Mouse (Mus musculus): ENCODE results near the gene Prkra. TPM values are rescaled to one million over a fixed set of nuclear protein-coding genes. Genes with fewer than 3 reads are reported as not detected.

Prkra gene
- polyA plus RNA-seq, 3 experiments from 2014 or later: 10.6 to 12.0 (median 11.5) TPM

Other genes starting within 250 kb of the Prkra start
- under 1 TPM in 1 of 3 experiments, not detected in 2; 0.09 TPM for gene Osbpl6, start 241.5 kb downstream of the Prkra start, polyA plus RNA-seq (2017; shearing (Covaris generic))
- not detected for gene Pjvk, start 461 bp upstream of the Prkra start, polyA plus RNA-seq (2017; shearing (Covaris generic))
- gene Fkbp7, start 25.1 kb upstream of the Prkra start, polyA plus RNA-seq (2017; shearing (Covaris generic)): 1 to 10 TPM; 2.5 to 3.7 (median 2.7) TPM
- gene Plekha3, start 27.3 kb upstream of the Prkra start, polyA plus RNA-seq (2017; shearing (Covaris generic)): 10 to 100 TPM; 10.3 to 15.8 (median 12.0) TPM